Mouse (Mus musculus): ENCODE data around the gene Cplx1. TPM values are rescaled to one million over a fixed set of nuclear protein-coding genes. Genes with fewer than 3 reads are reported as not detected.

Gene Cplx1
- total and polyA plus RNA-seq, 2 experiments: not detected

DNA sequence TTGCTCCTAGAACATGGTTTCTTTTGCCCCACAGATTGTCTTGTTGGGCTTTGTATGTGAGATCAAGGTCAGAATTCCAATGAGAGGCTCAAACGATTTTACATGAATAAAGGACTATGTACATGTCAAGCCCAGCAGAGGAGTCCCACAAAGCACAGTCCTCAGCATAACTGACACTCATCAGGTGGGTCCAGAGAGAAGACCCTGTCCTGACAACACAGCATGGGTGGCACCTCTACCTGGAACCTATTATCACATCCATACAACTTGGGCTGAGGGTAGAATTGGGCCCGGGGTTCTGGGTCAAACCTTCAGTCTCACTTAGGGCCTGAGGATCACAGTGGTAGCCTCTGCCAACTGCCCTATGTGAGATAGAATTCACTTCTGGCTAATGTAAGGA is 15.6 kb upstream of the Cplx1 start:
- no peak for TF ChIP-seq POLR2A (IDR thresholded peaks at IDR 0.05; ENCODE audit: extremely low read depth, insufficient read depth, low read length)
- TF ChIP-seq CTCF (IDR thresholded peaks at IDR 0.05; ENCODE audit: low read depth, low read length): no peak
- H3K27me3 ChIP-seq (ENCODE audit: control insufficient read depth, insufficient read depth, low read length): no peaks in the 10 kb centered on the region
- WGBS: 88% methylated on average over 2 of the region's 2 CpGs
- no peak overlapping the region for H3K27ac ChIP-seq (replicated peaks; ENCODE audit: insufficient read depth, low read depth, low read length)
- H3K4me3 ChIP-seq (ENCODE audit: insufficient read depth, low read depth, low read length): no peak overlapping the region
- no peaks in the 10 kb centered on the region for H3K79me2 ChIP-seq (ENCODE audit: control insufficient read depth, insufficient read depth, low read length)
- no peak for DNase-seq (ENCODE audit: extremely low read depth, low read depth, low spot score)
- H3K9ac ChIP-seq (ENCODE audit: low read depth, low read length): no peak overlapping the region
- peaks cover 24% of the 10 kb centered on the region for H3K36me3 ChIP-seq (ENCODE audit: control insufficient read depth, insufficient read depth, low read length)
- peaks cover 2% of the 10 kb centered on the region; the same call in 1 of the 2 replicates for H3K4me1 ChIP-seq (ENCODE audit: control insufficient read depth, insufficient read depth, low read length)

GRCm38 (mm10) chr5:108564346-108564745 is 14.5 kb upstream of the Cplx1 start:
- Histone ChIP-seq H3K4me3 (ENCODE audit: insufficient read depth, low read depth, low read length) (no peak overlapping the region), H3K79me2 (ENCODE audit: control insufficient read depth, insufficient read depth, low read length) (no peaks in the 10 kb centered on the region), H3K27ac (replicated peaks; ENCODE audit: insufficient read depth, low read depth, low read length) (no peak overlapping the region), H3K27me3 (ENCODE audit: control insufficient read depth, insufficient read depth, low read length) (no peaks in the 10 kb centered on the region), H3K4me1 (ENCODE audit: control insufficient read depth, insufficient read depth, low read length) (peaks cover 2% of the 10 kb centered on the region; the same call in 1 of the 2 replicates), H3K9ac (ENCODE audit: low read depth, low read length) (no peak overlapping the region), H3K36me3 (ENCODE audit: control insufficient read depth, insufficient read depth, low read length) (peaks cover 16% of the 10 kb centered on the region)
- TF ChIP-seq POLR2A (IDR thresholded peaks at IDR 0.05; ENCODE audit: extremely low read depth, insufficient read depth, low read length) (no peak), CTCF (IDR thresholded peaks at IDR 0.05; ENCODE audit: low read depth, low read length) (no peak)
- no peak for DNase-seq (ENCODE audit: extremely low read depth, low read depth, low spot score)
- 55% methylated on average over 3 of the region's 3 CpGs for WGBS

- Histone ChIP-seq H3K79me2 (ENCODE audit: control insufficient read depth, insufficient read depth, low read length) (no peaks in the 10 kb centered on the region), H3K27ac (replicated peaks; ENCODE audit: insufficient read depth, low read depth, low read length) (no peak overlapping the region), H3K36me3 (ENCODE audit: control insufficient read depth, insufficient read depth, low read length) (no peaks in the 10 kb centered on the region; the same call in 1 of the 2 replicates), H3K4me3 (ENCODE audit: insufficient read depth, low read depth, low read length) (no peak overlapping the region), H3K27me3 (ENCODE audit: control insufficient read depth, insufficient read depth, low read length) (no peaks in the 10 kb centered on the region), H3K9ac (ENCODE audit: low read depth, low read length) (no peak overlapping the region), H3K4me1 (ENCODE audit: control insufficient read depth, insufficient read depth, low read length) (no peaks in the 10 kb centered on the region; the same call in 1 of the 2 replicates)
- TF ChIP-seq POLR2A (IDR thresholded peaks at IDR 0.05; ENCODE audit: extremely low read depth, insufficient read depth, low read length) (no peak), CTCF (IDR thresholded peaks at IDR 0.05; ENCODE audit: low read depth, low read length) (no peak)
- DNase-seq (ENCODE audit: extremely low read depth, low read depth, low spot score): peak; percentile 44
- 74% methylated on average over 2 of the region's 2 CpGs for WGBS
Measured at GRCm38 (mm10) chr5:108562483-108562882, 12.7 kb upstream of the Cplx1 start.

- Histone ChIP-seq H3K27me3 (ENCODE audit: control insufficient read depth, insufficient read depth, low read length) (0 out of 2 replicates have a peak, but pooled peaks cover 3% of the 10 kb centered on the region), H3K27ac (replicated peaks; ENCODE audit: insufficient read depth, low read depth, low read length) (no peak overlapping the region), H3K36me3 (ENCODE audit: control insufficient read depth, insufficient read depth, low read length) (no peaks in the 10 kb centered on the region), H3K79me2 (ENCODE audit: control insufficient read depth, insufficient read depth, low read length) (no peaks in the 10 kb centered on the region), H3K4me1 (ENCODE audit: control insufficient read depth, insufficient read depth, low read length) (no peaks in the 10 kb centered on the region), H3K9ac (ENCODE audit: low read depth, low read length) (no peak overlapping the region), H3K4me3 (ENCODE audit: insufficient read depth, low read depth, low read length) (no peak overlapping the region)
- TF ChIP-seq POLR2A (IDR thresholded peaks at IDR 0.05; ENCODE audit: extremely low read depth, insufficient read depth, low read length) (no peak), CTCF (IDR thresholded peaks at IDR 0.05; ENCODE audit: low read depth, low read length) (no peak)
- 81% methylated on average over 4 of the region's 4 CpGs for WGBS
- no peak for DNase-seq (ENCODE audit: extremely low read depth, low read depth, low spot score)
Measured at GRCm38 (mm10) chr5:108556986-108557385, 7.2 kb upstream of the Cplx1 start.

DNA sequence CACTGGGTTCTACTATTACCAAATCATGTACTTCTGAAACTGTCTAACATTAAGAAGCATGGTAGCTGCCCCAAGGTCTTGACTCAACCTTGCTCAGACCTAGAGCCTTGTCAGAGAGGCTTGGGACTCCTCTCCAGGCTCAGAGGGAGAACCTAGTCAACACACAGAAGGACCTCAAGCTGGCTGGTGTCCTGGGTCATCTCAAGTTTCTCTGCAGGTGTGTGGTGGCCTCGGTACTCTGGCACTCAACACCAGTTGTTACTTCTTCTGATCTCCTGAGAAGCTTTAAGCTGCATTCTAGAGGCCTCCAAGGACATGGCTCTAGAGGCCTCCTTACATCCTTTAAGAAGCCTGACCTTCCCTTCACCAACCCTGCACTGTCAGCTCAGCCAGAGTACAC is 4.2 kb upstream of the Cplx1 start:
- WGBS: 54% methylated on average over 1 of the region's 1 CpGs
- H3K27me3 ChIP-seq (ENCODE audit: control insufficient read depth, insufficient read depth, low read length): peaks cover 10% of the 10 kb centered on the region
- H3K36me3 ChIP-seq (ENCODE audit: control insufficient read depth, insufficient read depth, low read length): no peaks in the 10 kb centered on the region
- no peak for DNase-seq (ENCODE audit: extremely low read depth, low read depth, low spot score)
- H3K9ac ChIP-seq (ENCODE audit: low read depth, low read length): no peak overlapping the region
- no peaks in the 10 kb centered on the region for H3K79me2 ChIP-seq (ENCODE audit: control insufficient read depth, insufficient read depth, low read length)
- no peak overlapping the region for H3K27ac ChIP-seq (replicated peaks; ENCODE audit: insufficient read depth, low read depth, low read length)
- H3K4me3 ChIP-seq (ENCODE audit: insufficient read depth, low read depth, low read length): no peak overlapping the region
- no peaks in the 10 kb centered on the region for H3K4me1 ChIP-seq (ENCODE audit: control insufficient read depth, insufficient read depth, low read length)
- TF ChIP-seq POLR2A (IDR thresholded peaks at IDR 0.05; ENCODE audit: extremely low read depth, insufficient read depth, low read length) (no peak), CTCF (IDR thresholded peaks at IDR 0.05; ENCODE audit: low read depth, low read length) (no peak)

GRCm38 (mm10) chr5:108550207-108550594 is 377 bp upstream of the Cplx1 start:
- Histone ChIP-seq H3K27ac (replicated peaks; ENCODE audit: insufficient read depth, low read depth, low read length) (no peak overlapping the region), H3K4me3 (ENCODE audit: insufficient read depth, low read depth, low read length) (no peak overlapping the region), H3K4me1 (ENCODE audit: control insufficient read depth, insufficient read depth, low read length) (no peaks in the 10 kb centered on the region), H3K79me2 (ENCODE audit: control insufficient read depth, insufficient read depth, low read length) (no peaks in the 10 kb centered on the region), H3K9ac (ENCODE audit: low read depth, low read length) (no peak overlapping the region), H3K36me3 (ENCODE audit: control insufficient read depth, insufficient read depth, low read length) (no peaks in the 10 kb centered on the region), H3K27me3 (ENCODE audit: control insufficient read depth, insufficient read depth, low read length) (peaks cover 12% of the 10 kb centered on the region)
- no peak for TF ChIP-seq CTCF (IDR thresholded peaks at IDR 0.05; ENCODE audit: low read depth, low read length)
- no peak for TF ChIP-seq POLR2A (IDR thresholded peaks at IDR 0.05; ENCODE audit: extremely low read depth, insufficient read depth, low read length)
- 4% methylated on average over 16 of the region's 16 CpGs for WGBS
- DNase-seq (ENCODE audit: extremely low read depth, low read depth, low spot score): no peak
